8 mouse cellular contexts compared by ENCODE assay signal in the genomic region with DNA sequence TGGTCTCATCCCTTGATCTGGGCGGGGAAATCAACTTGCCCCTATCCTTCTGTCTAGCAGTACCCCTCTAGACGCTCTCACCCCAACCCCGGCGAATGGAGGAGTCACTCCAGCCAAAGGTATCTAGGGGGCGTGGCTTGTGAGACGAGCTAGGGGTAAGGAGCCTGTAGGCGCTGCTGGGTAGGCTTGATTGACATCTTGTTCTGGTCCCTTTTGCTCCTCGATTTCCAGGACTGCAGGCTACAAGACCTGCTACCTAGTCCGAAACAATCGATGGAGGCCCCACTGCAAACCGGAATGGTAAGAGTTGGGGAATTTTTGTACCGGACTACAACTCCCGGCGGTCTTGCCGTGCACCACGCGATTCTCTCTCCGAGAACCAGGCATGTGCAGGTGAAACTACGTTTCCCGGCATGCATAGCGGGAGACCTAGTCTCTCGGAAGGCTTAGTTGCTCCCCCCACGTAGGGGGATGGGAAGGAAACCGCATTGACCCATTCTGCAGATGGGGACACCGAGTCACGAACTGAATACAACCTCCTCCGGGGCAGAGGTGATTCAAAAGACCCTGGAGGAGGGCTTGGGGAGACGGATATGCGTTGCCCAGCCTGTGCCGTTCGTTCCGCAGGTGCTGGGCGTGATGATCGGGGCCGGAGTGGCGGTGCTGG. TPM values are rescaled to one million over a fixed set of nuclear protein-coding genes. Genes with fewer than 3 reads are reported as not detected.
A peak's percentile ranks its signal among the peaks of the same experiment; 100 is the strongest.
DNase-seq lines count a peak whose midpoint lies in the region; ATAC-seq and TF ChIP-seq lines count a peak whose summit lies in the region.

No protein-coding gene starts in this region.

- no peaks in the 10 kb centered on the region for H3K27me3 ChIP-seq in MEL (ENCODE audit: control insufficient read depth in 1 of 2, insufficient read depth in 2 of 2, low read length in 2 of 2)
- H3K27me3 ChIP-seq in lung, embryonic 16.5 days (ENCODE audit: control insufficient read depth, insufficient read depth, low read depth, low read length): no peaks in the 10 kb centered on the region

- WGBS in lung, embryonic 16.5 days: 1% methylated on average over 36 of the region's 36 CpGs

- no peaks in the 10 kb centered on the region for H3K79me2 ChIP-seq in MEL (ENCODE audit: control insufficient read depth, insufficient read depth, low read length, poor library complexity)

- TF ChIP-seq RAD21 in MEL (IDR thresholded peaks at IDR 0.05; ENCODE audit: low read depth, low read length): no peak

- H3K9me3 ChIP-seq in MEL (replicated peaks; ENCODE audit: insufficient read depth, low read length): no peaks in the 10 kb centered on the region
- no peaks in the 10 kb centered on the region for H3K9me3 ChIP-seq in lung, embryonic 16.5 days (ENCODE audit: control insufficient read depth, low read length)

- peak overlapping the region; percentile 97 for H3K4me2 ChIP-seq in lung, embryonic 16.5 days (ENCODE audit: low read depth, low read length)

- no peak for TF ChIP-seq EP300 in MEL (IDR thresholded peaks at IDR 0.05; ENCODE audit: low read depth in 1 of 2, low read length in 2 of 2)

- H3K4me3 ChIP-seq in MEL (ENCODE audit: control insufficient read depth in 1 of 2, insufficient read depth in 1 of 2, low read depth in 2 of 2, low read length in 2 of 2): peak overlapping the region; percentile 64 to 68
- H3K4me3 ChIP-seq in lung, embryonic 16.5 days (ENCODE audit: low read length): peak overlapping the region; percentile 75

- no peak for TF ChIP-seq CTCF in MEL (IDR thresholded peaks at IDR 0.05 in 2 of 3, conservative IDR thresholded peaks at IDR 0.05 in 1 of 3; ENCODE audit: control insufficient read depth in 1 of 3, insufficient read depth in 1 of 3, low read depth in 2 of 3, low read length in 3 of 3, poor library complexity in 1 of 3, severe bottlenecking in 1 of 3)

- peak; percentile 83 to 88 for ATAC-seq in hematopoietic stem cell, adult 5-6 weeks (replicated peaks in 1 of 2; ENCODE audit: insufficient read depth in 1 of 2, low FRiP score in 2 of 2, low TSS enrichment in 1 of 2, low read depth in 1 of 2, poor library complexity in 2 of 2, severe bottlenecking in 2 of 2)
- ATAC-seq in lung, embryonic 16.5 days (ENCODE audit: low read depth): peak; percentile 82

- peak overlapping the region; percentile 63 for H3K9ac ChIP-seq in MEL (ENCODE audit: control insufficient read depth, low read depth, low read length, poor library complexity, severe bottlenecking)
- H3K9ac ChIP-seq in lung, embryonic 16.5 days (ENCODE audit: low read length): peak overlapping the region; percentile 73

- H3K36me3 ChIP-seq in MEL (ENCODE audit: control insufficient read depth in 1 of 2, insufficient read depth in 2 of 2, low read length in 2 of 2): peaks cover 0 to 4% of the 10 kb centered on the region in 2 experiments; a peak in 2 of 4 replicates
- H3K36me3 ChIP-seq in lung, embryonic 16.5 days (ENCODE audit: control insufficient read depth, insufficient read depth, low read length): peaks cover 7% of the 10 kb centered on the region

- DNase-seq in MEL (ENCODE audit: low read depth, low spot score): peak; percentile 93
- DNase-seq in cerebellum, adult 8-10 months: peak; percentile 96
- DNase-seq in forelimb bud, embryonic 11.5 days (ENCODE audit: low read depth, low spot score): peak; percentile 95
- peak; percentile 94 for DNase-seq in layer of hippocampus, adult 9-10 months (ENCODE audit: low spot score)
- peak; percentile 76 for DNase-seq in ovary, postnatal 10 days (ENCODE audit: low spot score)
- DNase-seq in thymus, postnatal 10 days (ENCODE audit: low spot score in 2 of 2): peak; percentile 84 to 90

- H3K27ac ChIP-seq in MEL (ENCODE audit: control insufficient read depth, low read depth, low read length): peak overlapping the region; percentile 38
- H3K27ac ChIP-seq in lung, embryonic 16.5 days (ENCODE audit: low read length): peak overlapping the region; percentile 83

- peak; percentile 25 to 58; a peak in 2 of 4 replicates for TF ChIP-seq POLR2A in MEL (IDR thresholded peaks at IDR 0.05; ENCODE audit: control insufficient read depth in 1 of 2, insufficient read depth in 1 of 2, low read depth in 1 of 2, low read length in 2 of 2, poor library complexity in 1 of 2)

- peaks cover 3% of the 10 kb centered on the region in 2 experiments; a peak in 2 of 4 replicates for H3K4me1 ChIP-seq in MEL (ENCODE audit: control insufficient read depth in 1 of 2, insufficient read depth in 2 of 2, low read length in 2 of 2)
- 0 out of 2 replicates have a peak, but pooled peaks cover 5% of the 10 kb centered on the region for H3K4me1 ChIP-seq in lung, embryonic 16.5 days (replicated peaks; ENCODE audit: control insufficient read depth, insufficient read depth, low read length)

TF ChIP-seq in MEL, 35 proteins besides CTCF, POLR2A, EP300 and RAD21:
- TF ChIP-seq NRF1 (IDR thresholded peaks at IDR 0.05; ENCODE audit: insufficient read depth, low read depth, low read length, poor library complexity, severe bottlenecking) (peak; percentile 55; the same call in 1 of the 2 replicates), GABPA (IDR thresholded peaks at IDR 0.05; ENCODE audit: low read depth, low read length) (no peak), CHD2 (IDR thresholded peaks at IDR 0.05; ENCODE audit: low read length) (peak; percentile 99), MXI1 (IDR thresholded peaks at IDR 0.05; ENCODE audit: low read depth, low read length) (peak; percentile 52), HCFC1 (IDR thresholded peaks at IDR 0.05; ENCODE audit: low read depth, low read length) (peak; percentile 100), MYC (IDR thresholded peaks at IDR 0.05; ENCODE audit: low read depth, low read length) (peak; percentile 82), BHLHE40 (IDR thresholded peaks at IDR 0.05; ENCODE audit: borderline replicate concordance, low read depth, low read length) (0 out of 2 replicates have a peak, but pooled peaks have one; percentile 41), TAL1 (IDR thresholded peaks at IDR 0.05; ENCODE audit: low read length) (no peak), ZNF384 (IDR thresholded peaks at IDR 0.05; ENCODE audit: low read depth, low read length) (no peak), SIN3A (IDR thresholded peaks at IDR 0.05; ENCODE audit: low read length) (peak; percentile 74), USF1 (IDR thresholded peaks at IDR 0.05; ENCODE audit: low read depth, low read length) (peak; percentile 74), JUND (IDR thresholded peaks at IDR 0.05; ENCODE audit: low read depth, low read length) (no peak), KAT2A (conservative IDR thresholded peaks at IDR 0.05; ENCODE audit: low read depth, low read length) (peak; percentile 94), TCF12 (IDR thresholded peaks at IDR 0.05; ENCODE audit: low read depth, low read length) (0 out of 2 replicates have a peak, but pooled peaks have one; percentile 34), ELF1 (IDR thresholded peaks at IDR 0.05; ENCODE audit: low read depth, low read length) (peak; percentile 71), POLR2AphosphoS2 (IDR thresholded peaks at IDR 0.05; ENCODE audit: low read length) (no peak), TBP (IDR thresholded peaks at IDR 0.05; ENCODE audit: low read depth, low read length) (0 out of 2 replicates have a peak, but pooled peaks have one; percentile 9), MAX (IDR thresholded peaks at IDR 0.05; ENCODE audit: low read length) (peak; percentile 70), SMC3 (IDR thresholded peaks at IDR 0.05; ENCODE audit: low read depth, low read length) (peak; percentile 16; the same call in 1 of the 2 replicates), MAZ (IDR thresholded peaks at IDR 0.05; ENCODE audit: low read depth, low read length) (peak; percentile 84), RCOR1 (IDR thresholded peaks at IDR 0.05; ENCODE audit: low read depth, low read length) (peak; percentile 60; the same call in 1 of the 2 replicates)
TF ChIP-seq in MEL: peak in this region for 16.

RNA-seq across cellular contexts. Expression of a gene that starts 1.4 kb away (rescaled TPM):
- total RNA-seq in MEL (2012; rRNA removed): 7.6 and 8.6 TPM in 2 replicates
- 10 to 100 TPM in 1 of 2 experiments, not detected in 1; 16.5 TPM for polyA plus RNA-seq in MEL (2012; ENCODE audit: insufficient read depth in 1 of 2, insufficient read length in 2 of 2, low read depth in 1 of 2, low replicate concordance in 2 of 2, missing spikeins in 1 of 2)
- 26.4 and 34.5 TPM in 2 replicates for total RNA-seq in hematopoietic stem cell, adult 5-6 weeks (2017)
- polyA plus RNA-seq in lung, embryonic 16.5 days (2015; fragmentation: Nextera tagmentation; extraction: Ambion mirVana): 27.3 and 30.9 TPM in 2 replicates

RNA-seq across cellular contexts. Expression of a gene that starts 16.3 kb away (rescaled TPM):
- total RNA-seq in MEL (2012; rRNA removed): 15.2 and 18.0 TPM in 2 replicates
- 10 to 100 TPM in 1 of 2 experiments, not detected in 1; 47.6 TPM for polyA plus RNA-seq in MEL (2012; ENCODE audit: insufficient read depth in 1 of 2, insufficient read length in 2 of 2, low read depth in 1 of 2, low replicate concordance in 2 of 2, missing spikeins in 1 of 2)
- 29.8 and 40.4 TPM in 2 replicates for total RNA-seq in hematopoietic stem cell, adult 5-6 weeks (2017)
- polyA plus RNA-seq in lung, embryonic 16.5 days (2015; fragmentation: Nextera tagmentation; extraction: Ambion mirVana): 48.0 and 53.0 TPM in 2 replicates

RNA-seq across cellular contexts. Expression of a gene that starts 23.6 kb away (rescaled TPM):
- total RNA-seq in MEL (2012; rRNA removed): 5.0 and 5.2 TPM in 2 replicates
- 10 to 100 TPM in 1 of 2 experiments, not detected in 1; 12.0 TPM for polyA plus RNA-seq in MEL (2012; ENCODE audit: insufficient read depth in 1 of 2, insufficient read length in 2 of 2, low read depth in 1 of 2, low replicate concordance in 2 of 2, missing spikeins in 1 of 2)
- 10.6 and 11.6 TPM in 2 replicates for total RNA-seq in hematopoietic stem cell, adult 5-6 weeks (2017)
- polyA plus RNA-seq in lung, embryonic 16.5 days (2015; fragmentation: Nextera tagmentation; extraction: Ambion mirVana): 39.1 and 41.8 TPM in 2 replicates

RNA-seq across cellular contexts. Expression of a gene that starts 45.9 kb away (rescaled TPM):
- 0.12 TPM in 1 of 2 replicates, not detected in the other for total RNA-seq in MEL (2012; rRNA removed)
- polyA plus RNA-seq in MEL (2012; ENCODE audit: insufficient read depth in 1 of 2, insufficient read length in 2 of 2, low read depth in 1 of 2, low replicate concordance in 2 of 2, missing spikeins in 1 of 2): under 1 TPM in 1 of 2 experiments, not detected in 1; 0.06 TPM
- total RNA-seq in hematopoietic stem cell, adult 5-6 weeks (2017): not detected in 2 replicates
- not detected in 2 replicates for polyA plus RNA-seq in lung, embryonic 16.5 days (2015; fragmentation: Nextera tagmentation; extraction: Ambion mirVana)

RNA-seq across cellular contexts. Expression of a gene that starts 49.1 kb away (rescaled TPM):
- 0.20 and 0.35 TPM in 2 replicates for total RNA-seq in MEL (2012; rRNA removed)
- polyA plus RNA-seq in MEL (2012; ENCODE audit: insufficient read depth in 1 of 2, insufficient read length in 2 of 2, low read depth in 1 of 2, low replicate concordance in 2 of 2, missing spikeins in 1 of 2): 1 to 10 TPM in 1 of 2 experiments, not detected in 1; 1.4 TPM
- 0.84 and 4.1 TPM in 2 replicates for total RNA-seq in hematopoietic stem cell, adult 5-6 weeks (2017)
- 9.5 and 11.1 TPM in 2 replicates for polyA plus RNA-seq in lung, embryonic 16.5 days (2015; fragmentation: Nextera tagmentation; extraction: Ambion mirVana)

Comparison
In these comparisons a context has a peak if more than half of its experiments do, and no peak if none do; other contexts are left out.
1. Peak in every context shown above with its lines: DNase-seq, ATAC-seq, H3K4me3 ChIP-seq and H3K27ac ChIP-seq.